Comparison of ENCODE assay signal across 24 mouse cellular contexts in genomic region chr9:31644106-31644505, GRCm38 (mm10).
"Had no signal": no experiment of that assay in that cellular context is flagged by ENCODE, and none has a peak within 500 bp of the region (broad histone marks: within the 10 kb centered on the region; RNA-seq: fewer than 3 reads in every experiment).

No protein-coding gene starts in this region.

- H3K4me3 ChIP-seq: heart, embryonic 10.5 days; heart, embryonic 12.5 days; hindbrain, embryonic 13.5 days; hindbrain, embryonic 15.5 days; kidney, embryonic 15.5 days; limb, embryonic 13.5 days; limb, embryonic 15.5 days; liver, embryonic 12.5 days had no signal

- H3K4me1 ChIP-seq: heart, embryonic 12.5 days; hindbrain, embryonic 13.5 days; hindbrain, embryonic 15.5 days; limb, embryonic 13.5 days; liver, embryonic 12.5 days had no signal

- H3K9me3 ChIP-seq: heart, embryonic 10.5 days; heart, embryonic 12.5 days; hindbrain, embryonic 13.5 days; hindbrain, embryonic 15.5 days; kidney, embryonic 15.5 days; limb, embryonic 13.5 days; limb, embryonic 15.5 days; liver, embryonic 12.5 days had no signal

- H3K27ac ChIP-seq: heart, embryonic 10.5 days; hindbrain, embryonic 13.5 days; hindbrain, embryonic 15.5 days; hindbrain, postnatal 0 days; kidney, embryonic 15.5 days; kidney, postnatal 0 days; limb, embryonic 13.5 days; limb, embryonic 15.5 days; liver, embryonic 12.5 days; liver, embryonic 14.5 days had no signal

- H3K9ac ChIP-seq: heart, embryonic 12.5 days; hindbrain, embryonic 13.5 days; hindbrain, embryonic 15.5 days; kidney, embryonic 15.5 days; limb, embryonic 13.5 days; limb, embryonic 15.5 days; liver, embryonic 12.5 days; liver, embryonic 14.5 days had no signal

- H3K27me3 ChIP-seq: heart, embryonic 12.5 days; hindbrain, embryonic 13.5 days; hindbrain, embryonic 15.5 days; kidney, embryonic 15.5 days; limb, embryonic 13.5 days; limb, embryonic 15.5 days; liver, embryonic 12.5 days had no signal

- ATAC-seq: hindbrain, postnatal 0 days; intestine, embryonic 16.5 days; liver, embryonic 12.5 days had no signal

- DNase-seq: gastrocnemius, postnatal 14 days; gastrocnemius, postnatal 36 days; heart, adult 18-20 months; heart, postnatal 10 days; kidney, adult 11 months; kidney, adult 2 months; kidney, adult 9 months; kidney, postnatal 14 days; kidney, postnatal 36 days; layer of hippocampus, adult 9-11 months; layer of hippocampus, postnatal 36 days; left cerebral cortex, postnatal 4 days had no signal

- H3K36me3 ChIP-seq: heart, embryonic 10.5 days; heart, embryonic 12.5 days; hindbrain, embryonic 13.5 days; hindbrain, embryonic 15.5 days; kidney, embryonic 15.5 days; limb, embryonic 13.5 days; limb, embryonic 15.5 days; liver, embryonic 12.5 days had no signal

- H3K4me2 ChIP-seq: heart, embryonic 12.5 days; hindbrain, embryonic 13.5 days; hindbrain, embryonic 15.5 days; kidney, embryonic 15.5 days; limb, embryonic 13.5 days; limb, embryonic 15.5 days; liver, embryonic 12.5 days had no signal
